Mouse (Mus musculus): Measurements from ENCODE around the gene Ung. TPM values are rescaled to one million over a fixed set of nuclear protein-coding genes. Genes with fewer than 3 reads are reported as not detected.
A peak's percentile ranks its signal among the peaks of the same experiment; 100 is the strongest.

Ung gene
- total RNA-seq, 2 experiments from 2014 or later: 5.6 to 6.1 TPM

- no peak for DNase-seq (ENCODE audit: extremely low spot score in 1 of 2, low spot score in 2 of 2)
- intact Hi-C loops (cut with DNase I): loop anchor here (5.0 kb wide), 1 partner anchor 72 kb away; no protein-coding TSS in a partner anchor
Measured at GRCm38 (mm10) chr5:114129550-114130210, 506 bp upstream of the Ung start.

DNA sequence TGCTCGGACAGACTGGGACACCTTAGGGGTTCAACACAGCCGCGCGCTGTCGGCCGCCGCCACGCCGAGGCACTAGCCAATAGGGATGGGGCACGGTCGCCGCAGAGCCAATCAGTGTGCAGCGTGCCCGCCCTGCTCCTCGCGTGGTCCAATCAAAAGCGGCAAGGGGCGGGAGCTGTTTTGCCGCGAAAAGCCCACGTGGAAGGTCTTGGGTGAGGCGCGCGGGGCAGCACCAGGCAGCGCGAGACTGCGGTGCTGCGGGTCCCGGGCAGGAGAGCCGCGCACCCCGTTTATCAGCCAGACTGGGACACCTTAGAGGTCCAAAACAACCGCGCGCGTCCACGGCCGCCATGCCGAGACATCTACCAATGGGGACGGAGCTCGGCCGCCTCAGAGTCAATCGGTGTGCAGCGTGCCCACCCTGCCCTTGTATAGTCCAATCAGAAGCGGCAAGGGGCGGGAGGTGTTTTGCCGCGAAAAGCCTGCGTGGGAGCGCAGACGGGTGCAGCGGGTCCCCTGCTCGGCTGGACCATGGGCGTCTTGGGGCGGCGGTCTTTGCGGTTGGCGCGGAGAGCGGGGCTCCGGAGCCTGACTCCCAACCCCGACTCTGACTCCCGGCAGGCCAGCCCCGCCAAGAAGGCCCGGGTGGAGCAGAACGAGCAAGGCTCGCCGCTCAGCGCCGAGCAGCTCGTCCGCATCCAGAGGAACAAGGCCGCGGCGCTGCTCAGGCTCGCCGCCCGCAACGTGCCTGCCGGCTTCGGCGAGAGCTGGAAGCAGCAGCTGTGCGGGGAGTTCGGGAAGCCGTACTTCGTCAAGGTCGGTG is 723 bp downstream of the Ung start:
- peak; percentile 91 to 95 for DNase-seq (ENCODE audit: extremely low spot score in 1 of 2, low spot score in 2 of 2)
- intact Hi-C loops (cut with DNase I): no loop called here

- peak; percentile 21 to 64 for DNase-seq (ENCODE audit: extremely low spot score in 1 of 2, low spot score in 2 of 2)
- intact Hi-C loops (cut with DNase I): no loop called here
Measured at GRCm38 (mm10) chr5:114131521-114131840, 1.3 kb downstream of the Ung start.

DNA sequence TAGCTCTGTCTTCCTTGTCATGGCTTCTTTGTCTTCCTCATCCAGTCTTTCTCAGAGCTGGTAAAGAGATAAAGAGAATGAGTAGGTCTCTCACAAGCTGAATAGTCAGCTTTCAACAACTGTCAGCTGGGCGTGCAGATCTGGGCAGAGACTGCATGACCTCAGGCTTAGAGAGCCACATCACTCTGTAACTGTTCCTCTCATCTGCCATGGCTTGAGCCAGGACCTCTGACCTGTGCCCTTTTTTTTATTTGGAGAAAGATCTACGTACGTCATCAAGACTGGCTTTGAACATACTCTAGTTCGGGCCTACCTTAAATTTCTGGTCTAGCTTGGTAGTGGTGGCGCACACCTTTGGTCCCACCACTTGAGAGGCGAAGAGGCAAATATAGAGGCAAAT is 2.7 kb downstream of the Ung start:
- DNase-seq (ENCODE audit: extremely low spot score in 1 of 2, low spot score in 2 of 2): no peak
- intact Hi-C loops (cut with DNase I): no loop called here

DNA sequence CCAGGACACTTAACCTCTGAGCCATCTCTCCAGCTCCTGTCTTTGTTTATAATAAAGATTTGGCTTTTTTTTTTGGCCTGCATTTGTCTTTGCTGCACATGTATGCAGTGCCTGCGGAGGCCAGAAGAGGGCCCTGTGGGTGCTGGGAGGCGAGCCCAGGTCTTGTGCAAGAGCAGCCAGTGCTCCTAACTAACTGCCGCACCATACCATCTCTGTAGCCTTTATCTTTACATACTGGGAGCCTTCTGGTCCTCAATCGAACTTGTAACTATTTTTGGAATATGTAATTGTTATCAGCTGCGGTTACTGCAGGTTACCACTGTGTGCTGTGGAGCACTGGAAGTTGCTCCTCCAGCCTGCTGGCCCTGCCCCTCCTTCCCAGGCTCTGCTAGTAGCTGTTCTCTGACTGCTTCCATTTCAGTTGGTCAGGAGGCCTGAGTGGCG is 3.9 kb downstream of the Ung start:
- intact Hi-C loops (cut with DNase I): no loop called here
- peak in 1 of 2 experiments; percentile 75 for DNase-seq (ENCODE audit: extremely low spot score in 1 of 2, low spot score in 2 of 2)

GRCm38 (mm10) chr5:114135516-114135915 is 5.3 kb downstream of the Ung start:
- intact Hi-C loops (cut with DNase I): no loop called here
- no peak for DNase-seq (ENCODE audit: extremely low spot score in 1 of 2, low spot score in 2 of 2)

GRCm38 (mm10) chr5:114137481-114138276 is 7.5 kb downstream of the Ung start:
- DNase-seq (ENCODE audit: extremely low spot score in 1 of 2, low spot score in 2 of 2): peak in 1 of 2 experiments; percentile 40
- intact Hi-C loops (cut with DNase I): no loop called here

- DNase-seq (ENCODE audit: extremely low spot score in 1 of 2, low spot score in 2 of 2): peak in 1 of 2 experiments; percentile 66
- intact Hi-C loops (cut with DNase I): no loop called here
Measured at GRCm38 (mm10) chr5:114138277-114139164, 8.3 kb downstream of the Ung start.

GRCm38 (mm10) chr5:114139175-114139574 is 9.0 kb downstream of the Ung start:
- peak; percentile 89 to 94 for DNase-seq (ENCODE audit: extremely low spot score in 1 of 2, low spot score in 2 of 2)
- intact Hi-C loops (cut with DNase I): no loop called here

- intact Hi-C loops (cut with DNase I): no loop called here
- DNase-seq (ENCODE audit: extremely low spot score in 1 of 2, low spot score in 2 of 2): peak in 1 of 2 experiments; percentile 40
Measured at GRCm38 (mm10) chr5:114146028-114146888, 16.1 kb downstream of the Ung start, which contains the start of gene Acacb. Gene Acacb, plus strand, starts transcription at chr5:114146535.

DNA sequence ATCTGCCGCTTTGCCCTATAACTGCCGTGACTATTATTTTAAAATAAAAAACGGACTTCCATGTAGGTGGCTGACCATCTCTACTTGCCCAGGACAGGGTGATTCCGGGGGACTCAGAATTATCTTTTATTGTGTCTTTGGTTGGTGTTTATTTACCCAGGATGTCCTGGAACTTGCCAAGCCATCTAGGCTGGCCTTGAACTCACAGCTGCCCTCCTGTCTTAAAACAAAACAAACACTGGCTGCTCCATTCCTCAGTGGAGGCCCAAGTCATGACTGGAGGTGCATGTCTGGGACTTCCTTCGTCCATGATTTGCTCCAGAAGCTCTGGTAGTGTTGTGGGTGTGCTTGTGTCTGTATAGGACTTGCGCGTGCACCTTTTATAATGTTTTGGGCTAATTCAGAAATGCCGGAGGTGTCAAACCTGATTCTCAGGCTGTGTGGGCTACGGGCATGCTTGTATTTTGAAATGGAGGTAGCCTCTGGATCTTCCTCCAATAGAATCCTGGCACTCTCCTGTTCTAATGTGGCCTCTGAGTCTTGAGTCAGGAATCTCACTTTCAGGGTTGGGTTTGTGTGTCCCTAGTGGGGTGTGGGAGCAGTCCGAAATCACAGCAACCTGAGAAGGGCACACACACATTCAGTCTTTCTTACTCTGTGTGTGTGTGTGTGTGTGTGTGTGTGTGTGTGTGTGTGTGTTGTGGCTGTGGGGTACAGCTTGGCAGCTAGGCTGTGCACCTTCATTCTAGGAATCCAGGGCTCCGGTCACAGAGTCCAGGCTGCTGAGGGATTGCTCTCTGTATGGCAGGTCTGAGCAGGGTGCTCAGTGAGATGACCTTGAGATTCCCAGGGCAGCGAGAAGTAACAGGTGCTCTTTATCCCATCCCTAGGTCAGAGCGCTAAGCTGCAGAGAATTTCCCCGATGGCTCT is 17.1 kb downstream of the Ung start:
- no peak for DNase-seq (ENCODE audit: extremely low spot score in 1 of 2, low spot score in 2 of 2)
- intact Hi-C loops (cut with DNase I): no loop called here

GRCm38 (mm10) chr5:114152359-114153092 is 22.3 kb downstream of the Ung start:
- intact Hi-C loops (cut with DNase I): no loop called here
- DNase-seq (ENCODE audit: extremely low spot score in 1 of 2, low spot score in 2 of 2): no peak

DNA sequence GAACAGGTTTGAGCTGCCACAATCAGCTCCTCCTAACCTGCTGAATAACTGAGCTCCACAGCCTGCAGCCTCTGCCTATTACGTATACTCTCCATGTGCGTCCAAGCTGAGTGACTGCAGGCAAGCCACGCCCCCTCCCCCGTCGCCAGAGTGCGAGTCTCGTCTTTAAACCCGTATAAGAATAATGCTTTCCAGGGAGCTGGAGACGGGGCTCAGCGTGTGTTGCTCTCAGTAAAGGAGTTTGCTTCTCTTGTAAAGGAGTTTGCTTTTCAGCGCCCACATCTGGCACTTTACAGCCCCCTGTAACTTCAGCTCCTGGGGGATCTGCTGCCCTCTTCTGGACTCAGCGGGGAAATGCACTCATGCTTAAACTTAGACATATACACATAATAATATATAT is 23.3 kb downstream of the Ung start:
- DNase-seq (ENCODE audit: extremely low spot score in 1 of 2, low spot score in 2 of 2): no peak
- intact Hi-C loops (cut with DNase I): no loop called here

- intact Hi-C loops (cut with DNase I): no loop called here
Measured at GRCm38 (mm10) chr5:114154765-114155164, 24.6 kb downstream of the Ung start.

GRCm38 (mm10) chr5:114155168-114155933 is 25.2 kb downstream of the Ung start:
- intact Hi-C loops (cut with DNase I): no loop called here
- no peak for DNase-seq (ENCODE audit: extremely low spot score in 1 of 2, low spot score in 2 of 2)

More at GRCm38 (mm10) chr5:114154765-114155164, 24.6 kb downstream of the Ung start:
- DNase-seq (ENCODE audit: extremely low spot score in 1 of 2, low spot score in 2 of 2): no peak
